Mouse (Mus musculus): ENCODE measurements around the gene Gm973.

The Gm973 gene

GRCm38 (mm10) chr1:59607071-59607470, 91.0 kb downstream of the Gm973 start:
- Histone ChIP-seq H3K4me3 (replicated peaks; ENCODE audit: low read length) (peak overlapping the region; percentile 45), H3K4me1 (replicated peaks; ENCODE audit: low read depth, low read length) (peaks cover 66% of the 10 kb centered on the region), H3K9me3 (ENCODE audit: low read length) (no peaks in the 10 kb centered on the region), H3K27me3 (ENCODE audit: insufficient read depth, low read length) (peaks cover 4% of the 10 kb centered on the region), H3K36me3 (ENCODE audit: insufficient read depth, low read length) (no peaks in the 10 kb centered on the region)
- no peak for TF ChIP-seq CTCF (conservative IDR thresholded peaks at IDR 0.05; ENCODE audit: low read length)
- TF ChIP-seq POU5F1 (IDR thresholded peaks at IDR 0.05; ENCODE audit: borderline replicate concordance, low read length) = no peak
- TF ChIP-seq NANOG (IDR thresholded peaks at IDR 0.05; ENCODE audit: borderline replicate concordance, low read length) = no peak

GRCm38 (mm10) chr1:59608125-59608762, 92.2 kb downstream of the Gm973 start:
- Histone ChIP-seq H3K27me3 (ENCODE audit: insufficient read depth, low read length) (no peaks in the 10 kb centered on the region), H3K36me3 (ENCODE audit: insufficient read depth, low read length) (no peaks in the 10 kb centered on the region), H3K9me3 (ENCODE audit: low read length) (no peaks in the 10 kb centered on the region)

GRCm38 (mm10) chr1:59608920-59609319, 92.9 kb downstream of the Gm973 start:
- TF ChIP-seq NANOG (IDR thresholded peaks at IDR 0.05; ENCODE audit: borderline replicate concordance, low read length) (no peak), POU5F1 (IDR thresholded peaks at IDR 0.05; ENCODE audit: borderline replicate concordance, low read length) (no peak), CTCF (conservative IDR thresholded peaks at IDR 0.05; ENCODE audit: low read length) (peak; percentile 26)
- Histone ChIP-seq H3K4me3 (replicated peaks; ENCODE audit: low read length) (no peak overlapping the region), H3K4me1 (replicated peaks; ENCODE audit: low read depth, low read length) (peaks cover 69% of the 10 kb centered on the region), H3K36me3 (ENCODE audit: insufficient read depth, low read length) (no peaks in the 10 kb centered on the region), H3K9me3 (ENCODE audit: low read length) (no peaks in the 10 kb centered on the region), H3K27me3 (ENCODE audit: insufficient read depth, low read length) (no peaks in the 10 kb centered on the region)

More at GRCm38 (mm10) chr1:59608125-59608762, 92.2 kb downstream of the Gm973 start:
- Histone ChIP-seq H3K4me3 (replicated peaks; ENCODE audit: low read length) (0 out of 2 replicates have a peak overlapping the region, but pooled peaks have one; percentile 23), H3K4me1 (replicated peaks; ENCODE audit: low read depth, low read length) (peaks cover 68% of the 10 kb centered on the region)
- TF ChIP-seq CTCF (conservative IDR thresholded peaks at IDR 0.05; ENCODE audit: low read length) = no peak
- TF ChIP-seq POU5F1 (IDR thresholded peaks at IDR 0.05; ENCODE audit: borderline replicate concordance, low read length) = no peak
- no peak for TF ChIP-seq NANOG (IDR thresholded peaks at IDR 0.05; ENCODE audit: borderline replicate concordance, low read length)

DNA sequence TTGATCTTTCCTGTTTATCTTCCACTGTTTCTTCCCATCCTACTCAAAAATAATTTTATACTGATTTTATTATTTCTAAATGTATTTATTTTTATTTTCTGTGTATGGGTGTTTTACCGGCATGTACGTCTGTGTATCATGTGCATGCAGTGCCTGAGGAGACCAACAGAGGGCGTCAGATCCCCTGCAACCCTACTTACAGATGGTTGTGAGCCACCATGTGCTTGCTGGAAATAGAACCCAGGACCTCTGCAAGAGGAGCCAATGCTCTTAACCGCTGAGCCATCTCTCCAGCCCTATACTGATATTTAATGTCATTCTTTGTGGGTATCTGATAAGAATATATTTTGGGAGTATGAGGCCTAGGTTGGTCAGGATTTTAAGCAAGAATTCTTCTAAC, 93.4 kb downstream of the Gm973 start:
- Histone ChIP-seq H3K36me3 (ENCODE audit: insufficient read depth, low read length) (no peaks in the 10 kb centered on the region), H3K27me3 (ENCODE audit: insufficient read depth, low read length) (no peaks in the 10 kb centered on the region), H3K9me3 (ENCODE audit: low read length) (no peaks in the 10 kb centered on the region), H3K4me1 (replicated peaks; ENCODE audit: low read depth, low read length) (peaks cover 69% of the 10 kb centered on the region), H3K4me3 (replicated peaks; ENCODE audit: low read length) (no peak overlapping the region)
- peak; percentile 89 for TF ChIP-seq CTCF (conservative IDR thresholded peaks at IDR 0.05; ENCODE audit: low read length)
- TF ChIP-seq POU5F1 (IDR thresholded peaks at IDR 0.05; ENCODE audit: borderline replicate concordance, low read length) = no peak

DNA sequence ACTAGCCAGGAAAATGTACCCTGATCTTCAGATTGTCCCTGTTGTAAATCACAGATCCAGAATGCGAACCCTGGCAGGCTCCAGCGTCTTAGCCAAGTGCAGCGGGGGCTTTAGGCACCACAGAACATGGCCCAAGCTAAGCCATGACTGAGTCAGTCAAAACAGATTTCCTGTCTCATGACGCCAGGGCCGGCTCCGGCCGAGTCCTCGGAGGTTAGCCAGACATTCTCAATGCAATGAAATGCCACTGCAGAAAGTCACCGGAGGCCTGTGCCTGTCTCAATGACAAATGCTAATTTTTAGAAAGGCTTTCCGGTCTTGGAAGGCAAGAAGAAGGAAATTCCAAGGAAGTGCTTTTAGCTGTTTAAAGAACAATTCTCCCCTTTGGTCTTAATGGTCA, 93.8 kb downstream of the Gm973 start:
- no peak for TF ChIP-seq CTCF (conservative IDR thresholded peaks at IDR 0.05; ENCODE audit: low read length)
- H3K27me3 ChIP-seq (ENCODE audit: insufficient read depth, low read length) = no peaks in the 10 kb centered on the region
- H3K4me1 ChIP-seq (replicated peaks; ENCODE audit: low read depth, low read length) = peaks cover 67% of the 10 kb centered on the region
- H3K4me3 ChIP-seq (replicated peaks; ENCODE audit: low read length) = no peak overlapping the region
- H3K9me3 ChIP-seq (ENCODE audit: low read length) = no peaks in the 10 kb centered on the region
- no peaks in the 10 kb centered on the region for H3K36me3 ChIP-seq (ENCODE audit: insufficient read depth, low read length)

DNA sequence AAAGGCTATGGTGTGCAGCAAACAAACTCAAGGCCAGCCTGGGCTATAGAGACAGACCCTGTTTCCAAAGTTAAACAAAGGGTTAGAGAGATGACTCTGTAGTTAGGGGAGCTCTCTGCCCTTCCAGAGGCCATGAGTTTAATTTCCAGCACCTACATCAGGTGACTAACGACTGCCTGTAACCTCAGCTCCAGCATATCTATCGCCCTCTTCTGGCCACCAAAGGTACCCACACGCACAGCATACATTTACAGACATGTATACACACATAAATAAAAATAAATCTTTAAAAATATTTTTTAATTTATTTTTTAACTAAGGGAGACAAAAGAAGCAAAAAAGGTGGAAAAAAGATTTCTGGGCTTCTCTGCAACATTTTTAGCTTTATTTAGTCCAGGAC, 94.9 kb downstream of the Gm973 start:
- H3K4me1 ChIP-seq (replicated peaks; ENCODE audit: low read depth, low read length) = peaks cover 66% of the 10 kb centered on the region
- TF ChIP-seq POU5F1 (IDR thresholded peaks at IDR 0.05; ENCODE audit: borderline replicate concordance, low read length) (no peak), CTCF (conservative IDR thresholded peaks at IDR 0.05; ENCODE audit: low read length) (peak; percentile 90)
- H3K9me3 ChIP-seq (ENCODE audit: low read length) = no peaks in the 10 kb centered on the region
- H3K36me3 ChIP-seq (ENCODE audit: insufficient read depth, low read length) = no peaks in the 10 kb centered on the region
- H3K27me3 ChIP-seq (ENCODE audit: insufficient read depth, low read length) = no peaks in the 10 kb centered on the region
- H3K4me3 ChIP-seq (replicated peaks; ENCODE audit: low read length) = no peak overlapping the region

GRCm38 (mm10) chr1:59613795-59614194, 97.7 kb downstream of the Gm973 start:
- Histone ChIP-seq H3K27me3 (ENCODE audit: insufficient read depth, low read length) (no peaks in the 10 kb centered on the region), H3K36me3 (ENCODE audit: insufficient read depth, low read length) (no peaks in the 10 kb centered on the region), H3K4me1 (replicated peaks; ENCODE audit: low read depth, low read length) (peaks cover 43% of the 10 kb centered on the region), H3K9me3 (ENCODE audit: low read length) (no peaks in the 10 kb centered on the region), H3K4me3 (replicated peaks; ENCODE audit: low read length) (peak overlapping the region; percentile 18; the same call in 1 of the 2 replicates)
- TF ChIP-seq CTCF (conservative IDR thresholded peaks at IDR 0.05; ENCODE audit: low read length) (peak; percentile 89), NANOG (IDR thresholded peaks at IDR 0.05; ENCODE audit: borderline replicate concordance, low read length) (no peak), POU5F1 (IDR thresholded peaks at IDR 0.05; ENCODE audit: borderline replicate concordance, low read length) (no peak)

DNA sequence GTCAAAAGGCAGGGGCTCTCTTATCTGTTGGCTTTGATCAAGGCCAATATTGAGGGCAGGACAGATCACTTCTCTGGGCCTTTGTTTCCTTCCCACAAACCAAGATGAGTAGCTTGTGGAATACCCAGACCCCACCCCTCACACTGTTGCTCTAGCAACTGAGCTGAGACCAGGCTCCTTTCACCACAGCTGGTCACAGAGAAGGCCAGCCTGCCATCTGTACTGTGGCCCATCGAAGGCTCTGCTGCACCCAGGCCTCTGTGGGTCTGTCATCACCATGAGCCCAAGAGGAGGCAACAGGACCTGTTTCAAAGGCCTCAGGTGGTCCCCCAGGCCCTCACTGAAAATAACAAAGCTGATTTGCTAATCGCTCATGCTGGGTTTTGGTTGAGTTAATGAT, 99.0 kb downstream of the Gm973 start:
- H3K36me3 ChIP-seq (ENCODE audit: insufficient read depth, low read length) = no peaks in the 10 kb centered on the region
- H3K4me3 ChIP-seq (replicated peaks; ENCODE audit: low read length) = no peak overlapping the region
- H3K27me3 ChIP-seq (ENCODE audit: insufficient read depth, low read length) = no peaks in the 10 kb centered on the region
- peaks cover 31% of the 10 kb centered on the region for H3K4me1 ChIP-seq (replicated peaks; ENCODE audit: low read depth, low read length)
- no peak for TF ChIP-seq POU5F1 (IDR thresholded peaks at IDR 0.05; ENCODE audit: borderline replicate concordance, low read length)
- TF ChIP-seq CTCF (conservative IDR thresholded peaks at IDR 0.05; ENCODE audit: low read length) = no peak
- no peak for TF ChIP-seq NANOG (IDR thresholded peaks at IDR 0.05; ENCODE audit: borderline replicate concordance, low read length)
- no peaks in the 10 kb centered on the region for H3K9me3 ChIP-seq (ENCODE audit: low read length)

DNA sequence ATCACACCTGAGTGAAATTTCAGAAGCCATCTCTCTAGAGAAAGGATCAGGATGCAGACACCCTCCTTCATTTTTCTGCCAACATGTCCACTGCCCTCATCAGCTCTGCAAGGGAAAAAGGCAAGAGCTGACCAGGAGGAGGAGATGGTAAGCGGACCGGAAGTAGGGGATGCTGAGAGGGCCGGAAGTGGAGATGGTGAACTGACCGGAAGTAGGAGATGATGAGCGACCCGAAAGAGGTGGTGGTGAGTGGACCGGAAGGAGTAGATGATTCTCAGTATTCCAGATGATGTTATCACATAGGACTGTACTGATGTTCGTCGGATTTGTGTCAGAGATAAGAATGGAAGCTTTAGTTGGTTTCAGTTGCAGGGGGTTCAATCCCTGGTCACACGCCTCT, 103.1 kb downstream of the Gm973 start:
- Histone ChIP-seq H3K9me3 (ENCODE audit: low read length) (peaks cover 15% of the 10 kb centered on the region), H3K4me3 (replicated peaks; ENCODE audit: low read length) (no peak overlapping the region), H3K27me3 (ENCODE audit: insufficient read depth, low read length) (no peaks in the 10 kb centered on the region), H3K4me1 (replicated peaks; ENCODE audit: low read depth, low read length) (peaks cover 13% of the 10 kb centered on the region), H3K36me3 (ENCODE audit: insufficient read depth, low read length) (no peaks in the 10 kb centered on the region)
- TF ChIP-seq NANOG (IDR thresholded peaks at IDR 0.05; ENCODE audit: borderline replicate concordance, low read length) = no peak
- no peak for TF ChIP-seq CTCF (conservative IDR thresholded peaks at IDR 0.05; ENCODE audit: low read length)
- TF ChIP-seq POU5F1 (IDR thresholded peaks at IDR 0.05; ENCODE audit: borderline replicate concordance, low read length) = no peak
